Mouse (Mus musculus) gastrocnemius, postnatal 14 days (tissue): Measurements from ENCODE around the gene Lpar5. TPM values are rescaled to one million over a fixed set of nuclear protein-coding genes. Genes with fewer than 3 reads are reported as not detected.
A peak's percentile ranks its signal among the peaks of the same experiment; 100 is the strongest.
"Not testable (repeated sequence)": the region's sequence is repeated elsewhere in the genome, so short reads cannot be mapped to it uniquely, and the experiment has no call there.

Experiments used
- DNase-seq: peaks from one replicate; pipeline ENCODE4 v3.0.0; 2021; ENCODE audit warnings: mixed read lengths
- intact Hi-C: fragments of 180-260 bp; cut with DNase I; formaldehyde crosslinking; loops from one replicate; pipeline ENCODE4 v1.15.1; 2025; ENCODE audit warnings: low total_unique reads
- long read RNA-seq, 2 experiments: library from polyadenylated mRNA; stranded (forward); transcript quantifications; one replicate each; pipeline ENCODE4 v2.0.0; 2021
- total RNA-seq, 2 experiments: library from RNA; stranded (reverse); gene quantifications; 2 replicates each; pipeline ENCODE4 v1.2.3; 2021

Lpar5 gene
- total RNA-seq = under 1 TPM in 1 of 2 experiments, not detected in 1; 0.24 TPM
- long read RNA-seq, experiment 1 = 0 reads
- long read RNA-seq, experiment 2, partial matches to known transcripts = 0 of 1 reads
- long read RNA-seq, experiment 2, other reads (novel, unspliced or antisense) = 0 of 1 reads

- intact Hi-C loops = no loop called here
- DNase-seq = no peak
Measured at GRCm38 (mm10) chr6:125067571-125067995, at the start of gene Lpar5. Lpar5 (plus strand) TSS chr6:125067920.

GRCm38 (mm10) chr6:125030532-125030931, 37.2 kb upstream of the Lpar5 start:
- intact Hi-C loops = not testable (repeated sequence)
- DNase-seq = peak; percentile 62

GRCm38 (mm10) chr6:125031604-125032003, 36.1 kb upstream of the Lpar5 start:
- intact Hi-C loops = no loop called here
- no peak for DNase-seq

GRCm38 (mm10) chr6:125038666-125039065, 29.1 kb upstream of the Lpar5 start:
- DNase-seq = no peak
- intact Hi-C loops = no loop called here

GRCm38 (mm10) chr6:125039131-125039530, 28.6 kb upstream of the Lpar5 start:
- intact Hi-C loops = no loop called here
- no peak for DNase-seq

GRCm38 (mm10) chr6:125039533-125040153, 28.1 kb upstream of the Lpar5 start, which contains the start of gene Ing4:
Ing4 (plus strand) TSS chr6:125039760.
- intact Hi-C loops = no loop called here
- DNase-seq = peak; percentile 89

GRCm38 (mm10) chr6:125040221-125040620, 27.5 kb upstream of the Lpar5 start:
- no peak for DNase-seq
- intact Hi-C loops = no loop called here

- no peak for DNase-seq
- intact Hi-C loops = no loop called here
Measured at GRCm38 (mm10) chr6:125041047-125041446, 26.7 kb upstream of the Lpar5 start.

- intact Hi-C loops = no loop called here
- DNase-seq = no peak
Measured at GRCm38 (mm10) chr6:125042081-125042480, 25.6 kb upstream of the Lpar5 start.

GRCm38 (mm10) chr6:125046691-125047090, 21.0 kb upstream of the Lpar5 start:
- intact Hi-C loops = loop anchor here (2.0 kb wide), 1 partner anchor 38 kb away; no protein-coding TSS in a partner anchor
- peak; percentile 86 for DNase-seq

GRCm38 (mm10) chr6:125049678-125050077, 18.0 kb upstream of the Lpar5 start, which contains the start of gene Acrbp:
Acrbp (plus strand) TSS chr6:125049689.
- intact Hi-C loops = no loop called here
- DNase-seq = no peak

GRCm38 (mm10) chr6:125051237-125051636, 16.5 kb upstream of the Lpar5 start:
- intact Hi-C loops = no loop called here

GRCm38 (mm10) chr6:125061493-125061892, 6.2 kb upstream of the Lpar5 start:
- intact Hi-C loops = no loop called here
- DNase-seq = no peak

More at GRCm38 (mm10) chr6:125051237-125051636, 16.5 kb upstream of the Lpar5 start:
- DNase-seq = no peak

- intact Hi-C loops = no loop called here
Measured at GRCm38 (mm10) chr6:125062511-125062910, 5.2 kb upstream of the Lpar5 start.

GRCm38 (mm10) chr6:125063906-125064305, 3.8 kb upstream of the Lpar5 start:
- intact Hi-C loops = no loop called here
- no peak for DNase-seq

More at GRCm38 (mm10) chr6:125062511-125062910, 5.2 kb upstream of the Lpar5 start:
- DNase-seq = no peak

GRCm38 (mm10) chr6:125065223-125065622, 2.5 kb upstream of the Lpar5 start:
- DNase-seq, intact Hi-C loops: not testable (repeated sequence)

GRCm38 (mm10) chr6:125071170-125071895, 3.6 kb downstream of the Lpar5 start:
- no peak for DNase-seq
- intact Hi-C loops = no loop called here

- intact Hi-C loops = no loop called here
- DNase-seq = no peak
Measured at GRCm38 (mm10) chr6:125071896-125072279, 4.2 kb downstream of the Lpar5 start.

- intact Hi-C loops = no loop called here
- DNase-seq = no peak
Measured at GRCm38 (mm10) chr6:125073825-125074224, 6.1 kb downstream of the Lpar5 start.

GRCm38 (mm10) chr6:125081394-125081793, 13.7 kb downstream of the Lpar5 start:
- intact Hi-C loops = loop anchor here (5.0 kb wide), 1 partner anchor 179 kb away; no protein-coding TSS in a partner anchor
- DNase-seq = peak; percentile 17
